ENCODE assay signal across 16 mouse cellular contexts in genomic region chr8:11516292-11516691, GRCm38 (mm10). TPM values are rescaled to one million over a fixed set of nuclear protein-coding genes. Genes with fewer than 3 reads are reported as not detected.
"Had no signal": no experiment of that assay in that cellular context is flagged by ENCODE, and none has a peak within 500 bp of the region (broad histone marks: within the 10 kb centered on the region; RNA-seq: fewer than 3 reads in every experiment).

No protein-coding gene starts in this region.

- H3K9me3 ChIP-seq: liver, embryonic 15.5 days; midbrain, embryonic 10.5 days; midbrain, embryonic 12.5 days; neural tube, embryonic 12.5 days; stomach, embryonic 15.5 days had no signal

- H3K4me1 ChIP-seq: midbrain, embryonic 10.5 days; midbrain, embryonic 12.5 days; neural tube, embryonic 12.5 days; stomach, embryonic 15.5 days had no signal

- H3K27me3 ChIP-seq: liver, embryonic 15.5 days; midbrain, embryonic 12.5 days; neural tube, embryonic 12.5 days; stomach, embryonic 15.5 days had no signal

- ATAC-seq: midbrain, embryonic 16.5 days had no signal

- H3K4me2 ChIP-seq: liver, embryonic 15.5 days; lung, embryonic 14.5 days; midbrain, embryonic 12.5 days; neural tube, embryonic 12.5 days; stomach, embryonic 15.5 days had no signal

- DNase-seq: lung, adult 18-20 months; lung, embryonic 14.5 days; lung, postnatal 10 days; midbrain, embryonic 14.5 days; right cerebral cortex, postnatal 14 days; thymus, adult 2 months; thymus, postnatal 25 days; thymus, postnatal 4 days had no signal

- H3K27ac ChIP-seq: liver, embryonic 15.5 days; midbrain, embryonic 10.5 days; midbrain, embryonic 12.5 days; neural tube, embryonic 12.5 days; stomach, embryonic 15.5 days; stomach, postnatal 0 days had no signal

- H3K4me3 ChIP-seq: liver, embryonic 15.5 days; midbrain, embryonic 10.5 days; midbrain, embryonic 12.5 days; neural tube, embryonic 12.5 days; stomach, embryonic 15.5 days had no signal

- H3K9ac ChIP-seq: liver, embryonic 15.5 days; lung, embryonic 14.5 days; midbrain, embryonic 12.5 days; neural tube, embryonic 12.5 days; stomach, embryonic 15.5 days had no signal

RNA-seq across cellular contexts. Expression of gene Rab20, which starts 37.8 kb away (rescaled TPM):
- total RNA-seq: megakaryocyte-erythroid progenitor cell, adult 5-6 weeks had no signal
